Mouse (Mus musculus): ENCODE measurements around the gene Mstn. TPM values are rescaled to one million over a fixed set of nuclear protein-coding genes. Genes with fewer than 3 reads are reported as not detected.

Gene Mstn
- not detected for polyA plus RNA-seq (2014; fragmentation: Illumina TruSeq; extraction: RNeasy Lipid Tissue Mini Kit (QIAGEN cat#74804); ENCODE audit: low read depth, low replicate concordance)

DNA sequence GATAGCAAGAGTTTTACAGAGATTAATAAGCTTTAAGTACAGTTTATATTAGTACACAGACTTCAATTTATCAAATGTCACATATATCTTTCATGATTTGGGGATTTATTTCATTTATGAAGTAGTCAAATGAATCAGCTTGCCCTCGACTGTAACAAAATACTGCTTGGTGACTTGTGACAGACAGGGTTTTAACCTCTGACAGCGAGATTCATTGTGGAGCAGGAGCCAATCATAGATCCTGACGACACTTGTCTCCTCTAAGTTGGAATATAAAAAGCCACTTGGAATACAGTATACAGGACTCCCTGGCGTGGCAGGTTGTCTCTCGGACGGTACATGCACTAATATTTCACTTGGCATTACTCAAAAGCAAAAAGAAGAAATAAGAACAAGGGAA lies at the start of gene Mstn:
Mstn (plus strand) TSS at position 301 of the 400 bp plus-strand sequence.

DNA sequence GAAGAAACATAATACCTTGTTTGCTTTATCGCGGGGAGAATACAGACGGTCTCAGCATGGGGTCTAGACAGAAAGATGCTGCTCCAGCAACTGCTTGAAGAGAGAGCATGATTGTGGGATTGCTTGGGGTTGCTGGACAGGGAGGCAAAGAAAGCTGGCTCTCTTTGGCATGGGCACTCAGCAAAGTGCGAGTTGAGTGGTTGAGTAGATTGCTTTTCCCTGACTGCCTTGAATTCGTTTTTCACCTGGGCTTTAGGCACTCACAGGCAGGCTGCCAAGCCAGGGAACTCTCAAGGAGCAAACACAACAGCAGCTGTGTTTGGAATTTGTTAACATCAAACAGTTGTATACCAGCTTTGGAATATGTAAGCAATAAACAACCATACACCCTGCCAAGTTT lies 41.4 kb upstream of the Mstn start, which contains the start of gene 1700019D03Rik:
1700019D03Rik (minus strand) TSS at position 101 of the 400 bp plus-strand sequence.

Other genes starting within 250 kb of the Mstn start
- 11.8 TPM for gene Inpp1, start 244.0 kb upstream of the Mstn start, polyA plus RNA-seq (2014; fragmentation: Illumina TruSeq; extraction: RNeasy Lipid Tissue Mini Kit (QIAGEN cat#74804); ENCODE audit: low read depth, low replicate concordance)
- gene Hibch, start 216.7 kb upstream of the Mstn start, polyA plus RNA-seq (2014; fragmentation: Illumina TruSeq; extraction: RNeasy Lipid Tissue Mini Kit (QIAGEN cat#74804); ENCODE audit: low read depth, low replicate concordance): 78.4 TPM
- 15.7 TPM for gene 1700019D03Rik, start 41.5 kb upstream of the Mstn start, polyA plus RNA-seq (2014; fragmentation: Illumina TruSeq; extraction: RNeasy Lipid Tissue Mini Kit (QIAGEN cat#74804); ENCODE audit: low read depth, low replicate concordance)
- gene 1700019A02Rik, start 126.0 kb downstream of the Mstn start, polyA plus RNA-seq (2014; fragmentation: Illumina TruSeq; extraction: RNeasy Lipid Tissue Mini Kit (QIAGEN cat#74804); ENCODE audit: low read depth, low replicate concordance): 8.0 TPM
- 2.2 TPM for gene Pms1, start 235.4 kb downstream of the Mstn start, polyA plus RNA-seq (2014; fragmentation: Illumina TruSeq; extraction: RNeasy Lipid Tissue Mini Kit (QIAGEN cat#74804); ENCODE audit: low read depth, low replicate concordance)
- 23.9 TPM for gene Ormdl1, start 235.5 kb downstream of the Mstn start, polyA plus RNA-seq (2014; fragmentation: Illumina TruSeq; extraction: RNeasy Lipid Tissue Mini Kit (QIAGEN cat#74804); ENCODE audit: low read depth, low replicate concordance)
- not detected for gene Gm28778, start 235.5 kb downstream of the Mstn start, polyA plus RNA-seq (2014; fragmentation: Illumina TruSeq; extraction: RNeasy Lipid Tissue Mini Kit (QIAGEN cat#74804); ENCODE audit: low read depth, low replicate concordance)

All from adipose tissue, adult 10 weeks (tissue).